ENCODE assay signal across 9 mouse cellular contexts in the genomic region with DNA sequence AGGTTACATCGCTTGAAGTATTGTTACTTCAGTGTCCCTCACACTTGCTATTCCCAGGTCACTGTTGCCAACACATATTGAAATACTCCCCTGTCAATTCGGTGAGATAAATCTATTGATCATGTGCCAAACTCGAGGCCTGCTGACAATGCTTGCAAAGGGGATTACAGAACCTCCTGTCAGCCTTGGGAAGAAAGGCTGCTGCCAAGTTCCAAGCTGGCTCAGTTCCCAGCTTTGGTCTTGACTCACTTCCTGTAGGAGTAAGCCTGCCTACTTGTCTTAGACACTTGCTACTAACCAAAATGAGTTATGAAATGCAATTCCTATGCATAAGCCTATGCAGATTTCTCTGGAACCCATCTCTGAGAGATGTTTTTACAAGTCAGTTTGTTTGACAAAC. TPM values are rescaled to one million over a fixed set of nuclear protein-coding genes. Genes with fewer than 3 reads are reported as not detected.
A peak's percentile ranks its signal among the peaks of the same experiment; 100 is the strongest.
DNase-seq lines count a peak whose midpoint lies in the region; ATAC-seq and TF ChIP-seq lines count a peak whose summit lies in the region.
"Had no signal": no experiment of that assay in that cellular context is flagged by ENCODE, and none has a peak within 500 bp of the region (broad histone marks: within the 10 kb centered on the region; RNA-seq: fewer than 3 reads in every experiment).

No protein-coding gene starts in this region.

- H3K4me2 ChIP-seq in liver, embryonic 11.5 days, result no peak overlapping the region
- H3K4me2 ChIP-seq in kidney, postnatal 0 days (ENCODE audit: low read length), result no peak overlapping the region
- H3K4me2 ChIP-seq in liver, postnatal 0 days (ENCODE audit: low read depth, low read length), result no peak overlapping the region
- H3K4me2 ChIP-seq: limb, embryonic 13.5 days had no signal

- H3K9ac ChIP-seq in liver, embryonic 11.5 days (ENCODE audit: low read depth, low read length), result no peak overlapping the region
- no peak overlapping the region for H3K9ac ChIP-seq in kidney, postnatal 0 days (ENCODE audit: low read depth, low read length)
- H3K9ac ChIP-seq in liver, postnatal 0 days (replicated peaks), result no peak overlapping the region
- H3K9ac ChIP-seq: limb, embryonic 13.5 days had no signal

- 0 out of 2 replicates have a peak, but pooled peaks cover 3% of the 10 kb centered on the region for H3K4me1 ChIP-seq in liver, embryonic 11.5 days (replicated peaks; ENCODE audit: control insufficient read depth, insufficient read depth, low read length)
- H3K4me1 ChIP-seq in kidney, postnatal 0 days (replicated peaks; ENCODE audit: insufficient read depth, low read length), result 0 out of 2 replicates have a peak, but pooled peaks cover 3% of the 10 kb centered on the region
- H3K4me1 ChIP-seq in liver, postnatal 0 days (ENCODE audit: insufficient read depth), result peaks cover 4% of the 10 kb centered on the region; the same call in 1 of the 2 replicates

- TF ChIP-seq EP300 in liver, postnatal 0 days (IDR thresholded peaks at IDR 0.05; ENCODE audit: low read depth), result no peak

- 36% methylated on average over 3 of the region's 3 CpGs for WGBS in liver, embryonic 11.5 days
- 22% methylated on average over 3 of the region's 3 CpGs for WGBS in kidney, postnatal 0 days
- 32% methylated on average over 3 of the region's 3 CpGs for WGBS in liver, postnatal 0 days (ENCODE audit: insufficient replicate concordance)

- peak; percentile 8 for DNase-seq in liver
- no peak for DNase-seq in liver, embryonic 11.5 days (ENCODE audit: low spot score)
- peak; percentile 40 for DNase-seq in cerebellum, adult 8-10 months
- DNase-seq in gastrocnemius, postnatal 25 days, result peak; percentile 20
- DNase-seq in kidney, postnatal 0 days (ENCODE audit: low spot score), result peak; percentile 57
- peak; percentile 56 for DNase-seq in liver, postnatal 0 days
- DNase-seq in right cerebral cortex, postnatal 36 days (ENCODE audit: low spot score in 2 of 2), result peak; percentile 69 to 72
- DNase-seq in T-cell, adult 2 months (ENCODE audit: low spot score), result no peak

- H3K27me3 ChIP-seq in liver, embryonic 11.5 days (replicated peaks; ENCODE audit: control insufficient read depth, insufficient read depth, low read length), result peaks cover 32% of the 10 kb centered on the region
- peaks cover 29% of the 10 kb centered on the region for H3K27me3 ChIP-seq in kidney, postnatal 0 days (ENCODE audit: insufficient read depth, low read length)
- peaks cover 30% of the 10 kb centered on the region for H3K27me3 ChIP-seq in liver, postnatal 0 days (ENCODE audit: insufficient read depth, low read length)

- no peak for TF ChIP-seq CTCF in kidney, postnatal 0 days (IDR thresholded peaks at IDR 0.05; ENCODE audit: low read depth)
- TF ChIP-seq CTCF in liver, postnatal 0 days (IDR thresholded peaks at IDR 0.05; ENCODE audit: low read depth), result no peak

- H3K9me3 ChIP-seq in liver, embryonic 11.5 days (ENCODE audit: control insufficient read depth, low read length), result no peaks in the 10 kb centered on the region
- no peaks in the 10 kb centered on the region for H3K9me3 ChIP-seq in kidney, postnatal 0 days (replicated peaks; ENCODE audit: low read length)
- no peaks in the 10 kb centered on the region for H3K9me3 ChIP-seq in liver, postnatal 0 days (ENCODE audit: low read length)
- H3K9me3 ChIP-seq: limb, embryonic 13.5 days had no signal

- H3K36me3 ChIP-seq in liver, embryonic 11.5 days (ENCODE audit: control insufficient read depth, insufficient read depth, low read length), result no peaks in the 10 kb centered on the region
- no peaks in the 10 kb centered on the region for H3K36me3 ChIP-seq in kidney, postnatal 0 days (ENCODE audit: insufficient read depth, low read length)
- H3K36me3 ChIP-seq in liver, postnatal 0 days (replicated peaks; ENCODE audit: insufficient read depth, low read length), result no peaks in the 10 kb centered on the region
- H3K36me3 ChIP-seq: limb, embryonic 13.5 days had no signal

- H3K27ac ChIP-seq in liver, embryonic 11.5 days (ENCODE audit: low read depth, low read length), result no peak overlapping the region
- no peak overlapping the region for H3K27ac ChIP-seq in kidney, postnatal 0 days
- no peak overlapping the region for H3K27ac ChIP-seq in liver, postnatal 0 days (ENCODE audit: low read depth)
- H3K27ac ChIP-seq: limb, embryonic 13.5 days had no signal

- no peak for ATAC-seq in liver, embryonic 11.5 days (replicated peaks; ENCODE audit: low FRiP score)
- ATAC-seq in kidney, postnatal 0 days (replicated peaks; ENCODE audit: low FRiP score, low read depth), result no peak
- ATAC-seq in liver, postnatal 0 days, result no peak

- H3K4me3 ChIP-seq in liver, embryonic 11.5 days (ENCODE audit: low read depth, low read length), result no peak overlapping the region
- no peak overlapping the region for H3K4me3 ChIP-seq in kidney, postnatal 0 days (replicated peaks; ENCODE audit: low read depth, low read length)
- no peak overlapping the region for H3K4me3 ChIP-seq in liver, postnatal 0 days (ENCODE audit: low read depth, low read length)
- H3K4me3 ChIP-seq: limb, embryonic 13.5 days had no signal

RNA-seq across cellular contexts. Expression of a gene that starts 4.2 kb away (rescaled TPM):
- not detected in 2 replicates for polyA plus RNA-seq in liver, embryonic 11.5 days (2014; fragmentation: Nextera tagmentation; extraction: Ambion mirVana)
- total RNA-seq in gastrocnemius, postnatal 25 days (2021), result not detected
- not detected in 2 replicates for polyA plus RNA-seq in kidney, postnatal 0 days (2015; fragmentation: Nextera tagmentation; extraction: Ambion mirVana)
- polyA plus RNA-seq in liver, postnatal 0 days (2015; fragmentation: Nextera tagmentation; extraction: Ambion mirVana), result not detected in 2 replicates
- polyA plus RNA-seq: limb, embryonic 13.5 days had no signal

Comparison
In these comparisons a context has a peak if more than half of its experiments do, and no peak if none do; other contexts are left out.
1. DNase-seq: peak in liver (single experiment), cerebellum, adult 8-10 months (single experiment), gastrocnemius, postnatal 25 days (single experiment), kidney, postnatal 0 days (single experiment), liver, postnatal 0 days (single experiment) and right cerebral cortex, postnatal 36 days (2 of 2); none in liver, embryonic 11.5 days (single experiment) and T-cell, adult 2 months (single experiment).